20 mouse cellular contexts compared by ENCODE assay signal in genomic region chr1:176064471-176064870, GRCm38 (mm10).
A peak's percentile ranks its signal among the peaks of the same experiment; 100 is the strongest.
DNase-seq lines count a peak whose midpoint lies in the region; ATAC-seq and TF ChIP-seq lines count a peak whose summit lies in the region.
"Had no signal": no experiment of that assay in that cellular context is flagged by ENCODE, and none has a peak within 500 bp of the region (broad histone marks: within the 10 kb centered on the region; RNA-seq: fewer than 3 reads in every experiment).

No protein-coding gene starts in this region.

- H3K27me3 ChIP-seq in cerebellum, adult 2 months (ENCODE audit: control insufficient read depth, insufficient read depth, low read length): no peaks in the 10 kb centered on the region
- no peaks in the 10 kb centered on the region for H3K27me3 ChIP-seq in kidney, embryonic 15.5 days
- H3K27me3 ChIP-seq: CH12.LX; embryonic facial prominence, embryonic 12.5 days; forebrain, embryonic 13.5 days; forebrain, embryonic 15.5 days had no signal

- no peak overlapping the region for H3K9ac ChIP-seq in kidney, embryonic 15.5 days
- H3K9ac ChIP-seq: embryonic facial prominence, embryonic 12.5 days; forebrain, embryonic 13.5 days; forebrain, embryonic 15.5 days; forebrain, postnatal 0 days had no signal

- no peak overlapping the region for H3K4me3 ChIP-seq in cerebellum, adult 2 months (replicated peaks; ENCODE audit: insufficient read depth, low read depth, low read length)
- no peak overlapping the region for H3K4me3 ChIP-seq in kidney, embryonic 15.5 days (replicated peaks)
- H3K4me3 ChIP-seq: embryonic facial prominence, embryonic 10.5 days; embryonic facial prominence, embryonic 12.5 days; forebrain, embryonic 13.5 days; forebrain, embryonic 15.5 days had no signal

- TF ChIP-seq POLR2A in cerebellum, adult 2 months (IDR thresholded peaks at IDR 0.05; ENCODE audit: borderline replicate concordance, insufficient read depth, low read length): no peak

- no peak for TF ChIP-seq CTCF in cerebellum, adult 2 months (IDR thresholded peaks at IDR 0.05; ENCODE audit: borderline replicate concordance, insufficient read depth, low read depth, low read length)

- ATAC-seq in kidney, embryonic 15.5 days (replicated peaks; ENCODE audit: low FRiP score): 0 out of 2 replicates have a peak, but pooled peaks have one; percentile 40
- ATAC-seq: CD4-positive, CD25-positive, alpha-beta regulatory T cell, adult 4 months; forebrain, embryonic 13.5 days; forebrain, embryonic 15.5 days; forebrain, postnatal 0 days had no signal

- peak; percentile 22 to 45 for DNase-seq in cerebellum, adult 2 months
- DNase-seq in cerebellum, adult 11-12 months: no peak
- DNase-seq in kidney, adult 18-20 months: no peak
- peak; percentile 29 for DNase-seq in Muller cell, postnatal 12 days (ENCODE audit: inconsistent ontology term)
- no peak for DNase-seq in right cerebral cortex, adult 2 months (ENCODE audit: low spot score in 2 of 2)
- DNase-seq: adrenal gland, adult 2 months; adrenal gland, postnatal 10 days; adrenal gland, postnatal 25 days; B cell, adult 2 months; cerebellum, adult 8-10 months; cerebellum, postnatal 25 days; forebrain, postnatal 0 days had no signal

- H3K4me2 ChIP-seq in kidney, embryonic 15.5 days: no peak overlapping the region
- H3K4me2 ChIP-seq: embryonic facial prominence, embryonic 12.5 days; forebrain, embryonic 13.5 days; forebrain, embryonic 15.5 days had no signal

- no peak overlapping the region for H3K27ac ChIP-seq in cerebellum, adult 2 months (ENCODE audit: insufficient read depth, low read length)
- no peak overlapping the region for H3K27ac ChIP-seq in kidney, embryonic 15.5 days
- H3K27ac ChIP-seq: embryonic facial prominence, embryonic 10.5 days; embryonic facial prominence, embryonic 12.5 days; forebrain, embryonic 13.5 days; forebrain, embryonic 15.5 days had no signal

- no peaks in the 10 kb centered on the region for H3K36me3 ChIP-seq in kidney, embryonic 15.5 days
- H3K36me3 ChIP-seq: embryonic facial prominence, embryonic 10.5 days; embryonic facial prominence, embryonic 12.5 days; forebrain, embryonic 15.5 days; G1E had no signal

- H3K4me1 ChIP-seq in cerebellum, adult 2 months (ENCODE audit: control insufficient read depth, insufficient read depth, low read length): peaks cover 4% of the 10 kb centered on the region; the same call in 1 of the 2 replicates
- H3K4me1 ChIP-seq in kidney, embryonic 15.5 days: 0 out of 2 replicates have a peak, but pooled peaks cover 2% of the 10 kb centered on the region
- H3K4me1 ChIP-seq: embryonic facial prominence, embryonic 10.5 days; embryonic facial prominence, embryonic 12.5 days; forebrain, embryonic 13.5 days; forebrain, embryonic 15.5 days had no signal

- H3K9me3 ChIP-seq in kidney, embryonic 15.5 days (replicated peaks): no peaks in the 10 kb centered on the region
- H3K9me3 ChIP-seq: embryonic facial prominence, embryonic 10.5 days; embryonic facial prominence, embryonic 12.5 days; forebrain, embryonic 15.5 days had no signal

Comparison
In these comparisons a context has a peak if more than half of its experiments do, and no peak if none do; other contexts are left out.
1. DNase-seq: peak in cerebellum, adult 2 months (2 of 2) and Muller cell, postnatal 12 days (single experiment); none in cerebellum, adult 11-12 months (single experiment), kidney, adult 18-20 months (single experiment) and right cerebral cortex, adult 2 months (0 of 2).